8 mouse cellular contexts compared by ENCODE assay signal in the genomic region with DNA sequence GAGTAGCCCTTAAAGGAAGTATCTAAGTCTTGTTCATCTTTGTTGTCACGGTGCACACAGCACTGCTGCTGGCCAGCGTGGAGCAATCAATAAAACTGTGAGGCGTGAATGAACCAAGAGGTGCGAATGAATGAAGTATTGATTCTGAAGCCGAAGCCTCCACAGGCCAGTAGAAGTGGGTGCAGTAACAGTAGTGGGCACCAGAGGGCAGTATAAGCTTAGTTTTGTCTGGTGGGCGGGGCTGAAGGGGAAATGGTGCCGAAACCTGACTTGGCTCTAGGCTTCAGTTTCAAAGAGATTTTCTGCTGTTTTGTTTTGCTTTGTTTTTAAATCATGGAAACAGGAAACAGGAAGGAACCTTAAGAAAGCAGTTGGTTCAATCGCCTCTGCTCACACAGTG. TPM values are rescaled to one million over a fixed set of nuclear protein-coding genes. Genes with fewer than 3 reads are reported as not detected.
DNase-seq lines count a peak whose midpoint lies in the region; ATAC-seq and TF ChIP-seq lines count a peak whose summit lies in the region.

No protein-coding gene starts in this region.

- no peak for TF ChIP-seq EP300 in ES-Bruce4 (IDR thresholded peaks at IDR 0.05; ENCODE audit: insufficient read depth, low read depth, low read length)

- no peak for TF ChIP-seq POLR2A in ES-Bruce4 (IDR thresholded peaks at IDR 0.05; ENCODE audit: insufficient read depth, low read length)

- no peak overlapping the region for H3K27ac ChIP-seq in ES-Bruce4 (ENCODE audit: insufficient read depth, low read length)
- H3K27ac ChIP-seq in forebrain, embryonic 13.5 days, result no peak overlapping the region
- H3K27ac ChIP-seq in neural tube, embryonic 15.5 days (replicated peaks), result no peak overlapping the region

- peak; percentile 59 for TF ChIP-seq CTCF in ES-Bruce4 (IDR thresholded peaks at IDR 0.05; ENCODE audit: low read depth, low read length)

- no peaks in the 10 kb centered on the region for H3K4me1 ChIP-seq in ES-Bruce4 (ENCODE audit: control insufficient read depth, insufficient read depth, low read length)
- H3K4me1 ChIP-seq in forebrain, embryonic 13.5 days, result no peaks in the 10 kb centered on the region
- no peaks in the 10 kb centered on the region for H3K4me1 ChIP-seq in neural tube, embryonic 15.5 days

- H3K36me3 ChIP-seq in ES-Bruce4 (ENCODE audit: control insufficient read depth, insufficient read depth, low read length, poor library complexity, severe bottlenecking), result no peaks in the 10 kb centered on the region
- no peaks in the 10 kb centered on the region for H3K36me3 ChIP-seq in forebrain, embryonic 13.5 days (ENCODE audit: poor library complexity, severe bottlenecking)
- H3K36me3 ChIP-seq in neural tube, embryonic 15.5 days, result no peaks in the 10 kb centered on the region

- intact Hi-C loops in heart, postnatal 10 days (cut with DNase I), result loop anchor here (1.0 to 5.0 kb wide), 3 partner anchors 108 to 540 kb away; no protein-coding TSS in a partner anchor

- H3K4me2 ChIP-seq in forebrain, embryonic 13.5 days, result 0 out of 2 replicates have a peak overlapping the region, but pooled peaks have one; percentile 10
- peak overlapping the region; percentile 41 for H3K4me2 ChIP-seq in neural tube, embryonic 15.5 days

- DNase-seq in c-Kit-positive CD71-positive TER-119-negative erythroid progenitor cells, embryonic 14.5 days (ENCODE audit: low read depth), result peak; percentile 34
- peak; percentile 72 to 82 for DNase-seq in heart, postnatal 10 days
- peak; percentile 70 to 85 for DNase-seq in kidney, postnatal 36 days
- peak; percentile 60 to 75 for DNase-seq in lung, adult 18-20 months
- DNase-seq in thymus, adult 18-20 months, result peak; percentile 31 to 45

- ATAC-seq in forebrain, embryonic 13.5 days, result peak; percentile 43
- peak; percentile 72; the same call in 1 of the 2 replicates for ATAC-seq in neural tube, embryonic 15.5 days (ENCODE audit: low FRiP score)

- no peak overlapping the region for H3K4me3 ChIP-seq in ES-Bruce4 (ENCODE audit: low read depth, low read length)
- no peak overlapping the region for H3K4me3 ChIP-seq in forebrain, embryonic 13.5 days
- H3K4me3 ChIP-seq in neural tube, embryonic 15.5 days (replicated peaks), result no peak overlapping the region

- H3K9ac ChIP-seq in ES-Bruce4 (ENCODE audit: low read depth, poor library complexity, severe bottlenecking), result no peak overlapping the region
- H3K9ac ChIP-seq in forebrain, embryonic 13.5 days, result no peak overlapping the region
- H3K9ac ChIP-seq in neural tube, embryonic 15.5 days (replicated peaks), result no peak overlapping the region

- no peaks in the 10 kb centered on the region for H3K9me3 ChIP-seq in ES-Bruce4 (replicated peaks; ENCODE audit: control insufficient read depth, insufficient read depth, low read length, poor library complexity, severe bottlenecking)
- no peaks in the 10 kb centered on the region for H3K9me3 ChIP-seq in forebrain, embryonic 13.5 days (replicated peaks)
- H3K9me3 ChIP-seq in neural tube, embryonic 15.5 days (replicated peaks), result no peaks in the 10 kb centered on the region

- WGBS in forebrain, embryonic 13.5 days, result 14% methylated on average over 8 of the region's 8 CpGs
- WGBS in neural tube, embryonic 15.5 days, result 16% methylated on average over 8 of the region's 8 CpGs

- H3K27me3 ChIP-seq in ES-Bruce4 (ENCODE audit: control insufficient read depth, insufficient read depth, low read length, poor library complexity, severe bottlenecking), result no peaks in the 10 kb centered on the region
- H3K27me3 ChIP-seq in forebrain, embryonic 13.5 days, result no peaks in the 10 kb centered on the region
- H3K27me3 ChIP-seq in neural tube, embryonic 15.5 days (replicated peaks), result no peaks in the 10 kb centered on the region

RNA-seq across cellular contexts. Expression of a gene that starts 42.0 kb away (rescaled TPM):
- 0.82 and 1.4 TPM in 2 replicates for polyA plus RNA-seq in ES-Bruce4 (2011; ENCODE audit: insufficient read depth, insufficient read length, low read depth, missing spikeins)
- polyA plus RNA-seq in forebrain, embryonic 13.5 days (2015; fragmentation: Nextera tagmentation; extraction: Ambion mirVana), result 4.9 and 5.0 TPM in 2 replicates
- 10 to 100 TPM; 28.2 to 30.5 TPM for total RNA-seq in heart, postnatal 10 days (2021)
- 2.6 and 3.6 TPM in 2 replicates for polyA plus RNA-seq in neural tube, embryonic 15.5 days (2015; fragmentation: Nextera tagmentation; extraction: Ambion mirVana)
